Mouse (Mus musculus): Measurements from ENCODE around the gene Zfp36l2.

DNA sequence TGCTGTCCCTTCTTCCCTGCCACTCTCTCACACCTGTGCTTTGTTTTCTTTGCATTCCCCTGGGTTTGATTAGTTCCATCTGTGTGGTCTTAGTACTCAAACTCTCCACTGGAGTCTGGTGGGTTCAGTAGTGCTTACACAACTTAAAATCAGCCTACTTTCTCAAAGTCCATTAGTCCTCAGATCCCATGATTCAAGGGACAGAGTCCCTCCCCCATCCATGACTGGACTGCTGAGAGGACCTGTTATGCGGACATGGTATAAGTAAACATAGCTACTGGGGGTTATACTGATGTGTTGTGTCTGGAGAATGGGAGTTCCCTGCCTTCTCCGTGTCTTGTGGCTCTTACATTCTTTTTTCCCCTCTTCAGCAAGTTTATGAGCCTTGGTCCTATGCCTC, 40.5 kb upstream of the Zfp36l2 start:
- TF ChIP-seq CTCF (IDR thresholded peaks at IDR 0.05) (no peak), EP300 (IDR thresholded peaks at IDR 0.05) (no peak)
